Mouse (Mus musculus): ENCODE data around the gene Sit1. TPM values are rescaled to one million over a fixed set of nuclear protein-coding genes. Genes with fewer than 3 reads are reported as not detected.

Sit1 gene
- polyA plus RNA-seq, 1 experiment from 2014 or later = not detected

- H3K27ac ChIP-seq (replicated peaks; ENCODE audit: low read depth, low read length) = no peak overlapping the region
- no peak overlapping the region for H3K4me2 ChIP-seq (ENCODE audit: low read depth, low read length)
- H3K9ac ChIP-seq (ENCODE audit: low read depth, low read length) = no peak overlapping the region
- WGBS = 71% methylated on average over 11 of the region's 11 CpGs
- peaks cover 31% of the 10 kb centered on the region; the same call in 1 of the 2 replicates for H3K36me3 ChIP-seq (ENCODE audit: control insufficient read depth, insufficient read depth, low read length)
- H3K4me1 ChIP-seq (ENCODE audit: control insufficient read depth, insufficient read depth, low read length) = peaks cover 5% of the 10 kb centered on the region; the same call in 1 of the 2 replicates
- no peak overlapping the region for H3K4me3 ChIP-seq (ENCODE audit: low read depth, low read length)
- ATAC-seq (ENCODE audit: low read depth) (no peak), DNase-seq (ENCODE audit: low spot score) (no peak)
- H3K9me3 ChIP-seq (ENCODE audit: control insufficient read depth, low read length) = no peaks in the 10 kb centered on the region
- H3K27me3 ChIP-seq (replicated peaks; ENCODE audit: control insufficient read depth, insufficient read depth, low read length) = no peaks in the 10 kb centered on the region; the same call in 1 of the 2 replicates
Observed at GRCm38 (mm10) chr4:43515764-43516708, 32.5 kb upstream of the Sit1 start.

GRCm38 (mm10) chr4:43513791-43514190, 30.3 kb upstream of the Sit1 start:
- Histone ChIP-seq H3K9ac (ENCODE audit: low read depth, low read length) (no peak overlapping the region), H3K9me3 (ENCODE audit: control insufficient read depth, low read length) (no peaks in the 10 kb centered on the region), H3K4me3 (ENCODE audit: low read depth, low read length) (no peak overlapping the region), H3K4me2 (ENCODE audit: low read depth, low read length) (no peak overlapping the region), H3K27ac (replicated peaks; ENCODE audit: low read depth, low read length) (no peak overlapping the region), H3K4me1 (ENCODE audit: control insufficient read depth, insufficient read depth, low read length) (peaks cover 5% of the 10 kb centered on the region), H3K36me3 (ENCODE audit: control insufficient read depth, insufficient read depth, low read length) (peaks cover 31% of the 10 kb centered on the region; the same call in 1 of the 2 replicates), H3K27me3 (replicated peaks; ENCODE audit: control insufficient read depth, insufficient read depth, low read length) (no peaks in the 10 kb centered on the region)
- WGBS = 77% methylated on average over 4 of the region's 4 CpGs
- ATAC-seq (ENCODE audit: low read depth) = no peak
- DNase-seq (ENCODE audit: low spot score) = no peak

DNA sequence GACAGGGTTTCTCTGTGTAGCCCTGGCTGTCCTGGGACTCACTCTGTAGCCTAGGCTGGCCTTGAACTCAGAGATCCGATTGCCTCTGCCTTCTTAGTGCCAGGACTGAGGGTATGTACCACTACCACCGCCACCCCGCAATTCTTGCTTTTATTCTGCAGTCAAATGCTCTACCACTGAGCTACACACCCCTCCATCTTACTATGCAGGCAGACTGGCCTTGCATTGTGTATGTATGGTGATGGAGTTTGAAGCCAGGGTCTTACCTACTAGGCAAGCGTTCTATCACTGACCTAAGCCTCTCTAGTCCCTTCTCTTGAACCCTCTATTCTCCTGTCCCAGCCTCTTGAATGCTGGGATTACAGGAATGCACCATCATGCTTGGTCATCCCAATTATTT, 29.8 kb upstream of the Sit1 start:
- no peak for ATAC-seq (ENCODE audit: low read depth)

DNA sequence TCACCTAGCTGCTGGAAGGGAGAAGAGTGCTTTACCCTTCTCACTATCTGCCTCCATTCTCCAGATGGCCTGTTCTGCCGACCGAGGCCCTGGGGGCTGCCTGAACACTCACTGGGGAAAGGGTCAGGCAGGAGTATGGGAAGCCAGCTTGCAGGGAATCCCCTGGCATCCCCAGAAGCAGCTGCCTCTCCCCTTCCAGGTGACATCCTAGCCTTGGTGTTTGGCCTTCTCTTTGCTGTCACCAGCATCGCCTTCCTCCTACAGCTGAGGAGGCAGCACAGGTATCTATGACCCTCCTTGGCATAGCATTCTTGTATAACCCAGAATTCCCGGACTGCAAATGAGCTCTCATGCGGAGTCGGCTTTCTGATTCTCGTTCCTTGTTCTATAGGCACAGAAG, 29.1 kb upstream of the Sit1 start:
- Histone ChIP-seq H3K9ac (ENCODE audit: low read depth, low read length) (no peak overlapping the region), H3K36me3 (ENCODE audit: control insufficient read depth, insufficient read depth, low read length) (peaks cover 28% of the 10 kb centered on the region; the same call in 1 of the 2 replicates), H3K4me2 (ENCODE audit: low read depth, low read length) (no peak overlapping the region), H3K4me1 (ENCODE audit: control insufficient read depth, insufficient read depth, low read length) (peaks cover 16% of the 10 kb centered on the region), H3K27me3 (replicated peaks; ENCODE audit: control insufficient read depth, insufficient read depth, low read length) (no peaks in the 10 kb centered on the region), H3K9me3 (ENCODE audit: control insufficient read depth, low read length) (no peaks in the 10 kb centered on the region), H3K4me3 (ENCODE audit: low read depth, low read length) (no peak overlapping the region), H3K27ac (replicated peaks; ENCODE audit: low read depth, low read length) (no peak overlapping the region)
- WGBS = 53% methylated on average over 7 of the region's 7 CpGs
- DNase-seq (ENCODE audit: low spot score) (no peak), ATAC-seq (ENCODE audit: low read depth) (no peak)

More for the DNA sequence above, 29.8 kb upstream of the Sit1 start:
- Histone ChIP-seq H3K36me3 (ENCODE audit: control insufficient read depth, insufficient read depth, low read length) (peaks cover 28% of the 10 kb centered on the region; the same call in 1 of the 2 replicates), H3K4me3 (ENCODE audit: low read depth, low read length) (no peak overlapping the region), H3K27me3 (replicated peaks; ENCODE audit: control insufficient read depth, insufficient read depth, low read length) (no peaks in the 10 kb centered on the region), H3K27ac (replicated peaks; ENCODE audit: low read depth, low read length) (no peak overlapping the region), H3K4me1 (ENCODE audit: control insufficient read depth, insufficient read depth, low read length) (peaks cover 10% of the 10 kb centered on the region), H3K4me2 (ENCODE audit: low read depth, low read length) (no peak overlapping the region), H3K9me3 (ENCODE audit: control insufficient read depth, low read length) (no peaks in the 10 kb centered on the region), H3K9ac (ENCODE audit: low read depth, low read length) (no peak overlapping the region)
- 81% methylated on average over 4 of the region's 4 CpGs for WGBS
- DNase-seq (ENCODE audit: low spot score) = no peak

DNA sequence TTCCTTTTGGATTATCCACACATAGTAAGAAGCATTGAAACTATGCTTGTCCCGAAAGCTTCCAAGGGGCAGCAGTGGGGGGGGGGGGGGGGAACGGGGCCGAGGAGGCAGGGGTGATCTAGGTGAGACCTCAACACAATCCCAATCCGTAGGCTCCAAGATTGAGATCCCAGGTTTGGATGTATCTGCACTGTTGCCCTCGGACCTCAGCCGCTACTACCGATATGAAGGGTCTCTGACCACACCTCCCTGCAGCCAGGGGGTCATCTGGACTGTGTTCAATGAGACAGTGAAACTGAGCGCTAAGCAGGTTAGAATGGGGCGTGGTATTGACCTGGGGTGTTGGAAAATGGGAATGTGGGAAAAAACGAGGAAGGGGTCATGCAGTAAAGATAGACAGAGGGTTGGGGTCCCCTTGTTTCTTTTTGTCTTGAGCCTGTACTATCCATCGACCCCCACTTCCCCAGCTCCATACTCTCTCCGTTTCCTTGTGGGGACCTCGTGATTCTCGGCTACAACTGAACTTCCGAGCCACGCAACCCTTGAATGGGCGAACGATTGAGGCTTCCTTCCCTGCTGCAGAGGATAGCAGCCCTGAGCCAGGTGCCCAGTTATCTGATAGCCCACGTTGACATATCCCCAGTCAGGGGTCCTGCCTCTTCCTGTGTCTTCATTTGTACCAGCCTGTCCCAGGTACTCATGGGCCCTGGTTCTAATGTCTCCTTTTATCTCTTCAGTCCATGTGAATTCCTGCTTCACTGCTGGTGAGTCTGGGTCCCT, 28.3 kb upstream of the Sit1 start:
- Histone ChIP-seq H3K27ac (replicated peaks; ENCODE audit: low read depth, low read length) (no peak overlapping the region), H3K9ac (ENCODE audit: low read depth, low read length) (no peak overlapping the region), H3K4me1 (ENCODE audit: control insufficient read depth, insufficient read depth, low read length) (peaks cover 18% of the 10 kb centered on the region), H3K36me3 (ENCODE audit: control insufficient read depth, insufficient read depth, low read length) (peaks cover 22% of the 10 kb centered on the region; the same call in 1 of the 2 replicates), H3K4me2 (ENCODE audit: low read depth, low read length) (no peak overlapping the region), H3K27me3 (replicated peaks; ENCODE audit: control insufficient read depth, insufficient read depth, low read length) (no peaks in the 10 kb centered on the region), H3K4me3 (ENCODE audit: low read depth, low read length) (no peak overlapping the region), H3K9me3 (ENCODE audit: control insufficient read depth, low read length) (no peaks in the 10 kb centered on the region)
- DNase-seq (ENCODE audit: low spot score) (no peak), ATAC-seq (ENCODE audit: low read depth) (no peak)
- WGBS = 77% methylated on average over 18 of the region's 19 CpGs

DNA sequence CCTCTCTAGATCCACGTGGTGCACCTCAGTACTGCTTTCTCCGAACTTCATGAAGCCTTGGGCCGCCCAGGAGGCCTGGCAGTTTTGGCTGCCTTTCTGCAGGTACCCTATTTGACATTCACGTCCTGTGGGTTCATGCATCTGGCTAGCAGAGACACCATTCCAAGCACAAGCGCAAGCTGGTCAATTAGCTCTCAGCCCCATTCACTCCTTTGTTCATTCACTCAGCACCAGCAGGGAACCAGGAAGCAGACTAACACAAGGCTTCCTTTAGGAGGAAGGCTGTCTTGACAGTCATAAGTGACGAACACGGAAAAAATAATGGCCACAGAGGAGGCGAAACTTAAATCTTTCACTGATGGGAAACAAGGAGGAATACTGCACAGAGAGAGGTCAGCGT, 25.6 kb upstream of the Sit1 start:
- WGBS = 39% methylated on average over 9 of the region's 9 CpGs
- peak overlapping the region; percentile 65 for H3K9ac ChIP-seq (ENCODE audit: low read depth, low read length)
- peak overlapping the region; percentile 84 for H3K4me2 ChIP-seq (ENCODE audit: low read depth, low read length)
- no peaks in the 10 kb centered on the region for H3K27me3 ChIP-seq (replicated peaks; ENCODE audit: control insufficient read depth, insufficient read depth, low read length)
- no peaks in the 10 kb centered on the region for H3K9me3 ChIP-seq (ENCODE audit: control insufficient read depth, low read length)
- DNase-seq (ENCODE audit: low spot score) = no peak
- H3K36me3 ChIP-seq (ENCODE audit: control insufficient read depth, insufficient read depth, low read length) = no peaks in the 10 kb centered on the region
- peaks cover 18% of the 10 kb centered on the region for H3K4me1 ChIP-seq (ENCODE audit: control insufficient read depth, insufficient read depth, low read length)
- peak overlapping the region; percentile 47 for H3K4me3 ChIP-seq (ENCODE audit: low read depth, low read length)
- ATAC-seq (ENCODE audit: low read depth) = no peak
- no peak overlapping the region for H3K27ac ChIP-seq (replicated peaks; ENCODE audit: low read depth, low read length)

- H3K36me3 ChIP-seq (ENCODE audit: control insufficient read depth, insufficient read depth, low read length) = no peaks in the 10 kb centered on the region
- ATAC-seq (ENCODE audit: low read depth) (peak; percentile 73), DNase-seq (ENCODE audit: low spot score) (peak; percentile 67)
- H3K27ac ChIP-seq (replicated peaks; ENCODE audit: low read depth, low read length) = no peak overlapping the region
- no peaks in the 10 kb centered on the region for H3K27me3 ChIP-seq (replicated peaks; ENCODE audit: control insufficient read depth, insufficient read depth, low read length)
- 1% methylated on average over 13 of the region's 13 CpGs for WGBS
- H3K9me3 ChIP-seq (ENCODE audit: control insufficient read depth, low read length) = no peaks in the 10 kb centered on the region
- H3K4me3 ChIP-seq (ENCODE audit: low read depth, low read length) = peak overlapping the region; percentile 47
- peak overlapping the region; percentile 84 for H3K4me2 ChIP-seq (ENCODE audit: low read depth, low read length)
- peaks cover 18% of the 10 kb centered on the region for H3K4me1 ChIP-seq (ENCODE audit: control insufficient read depth, insufficient read depth, low read length)
- H3K9ac ChIP-seq (ENCODE audit: low read depth, low read length) = peak overlapping the region; percentile 65
Observed at GRCm38 (mm10) chr4:43508666-43508997, 25.1 kb upstream of the Sit1 start.

GRCm38 (mm10) chr4:43507938-43508665, 24.6 kb upstream of the Sit1 start:
- H3K9ac ChIP-seq (ENCODE audit: low read depth, low read length) = peak overlapping the region; percentile 65
- no peaks in the 10 kb centered on the region for H3K36me3 ChIP-seq (ENCODE audit: control insufficient read depth, insufficient read depth, low read length)
- peaks cover 18% of the 10 kb centered on the region for H3K4me1 ChIP-seq (ENCODE audit: control insufficient read depth, insufficient read depth, low read length)
- DNase-seq (ENCODE audit: low spot score) (peak; percentile 59), ATAC-seq (ENCODE audit: low read depth) (peak; percentile 53)
- H3K4me2 ChIP-seq (ENCODE audit: low read depth, low read length) = peak overlapping the region; percentile 84
- 7% methylated on average over 16 of the region's 22 CpGs for WGBS
- no peaks in the 10 kb centered on the region for H3K9me3 ChIP-seq (ENCODE audit: control insufficient read depth, low read length)
- no peak overlapping the region for H3K27ac ChIP-seq (replicated peaks; ENCODE audit: low read depth, low read length)
- H3K27me3 ChIP-seq (replicated peaks; ENCODE audit: control insufficient read depth, insufficient read depth, low read length) = no peaks in the 10 kb centered on the region
- H3K4me3 ChIP-seq (ENCODE audit: low read depth, low read length) = peak overlapping the region; percentile 47
